Mouse (Mus musculus) c-Kit-positive CD71-positive TER-119-negative erythroid progenitor cells, embryonic 14.5 days (primary cell): ENCODE measurements at regions not wholly inside any gene's neighbourhood (a gene's known extent, or its start where the extent isn't known, plus 50 kb on each side); places are given as distances from the start of the nearest gene placed in this dataset.
"Not testable (repeated sequence)": the region's sequence is repeated elsewhere in the genome, so short reads cannot be mapped to it uniquely, and the experiment has no call there.

Experiments
- DNase-seq: peaks from one replicate; pipeline ENCODE4 v3.0.0-alpha.2; 2013; ENCODE audit warnings: low read depth

DNA sequence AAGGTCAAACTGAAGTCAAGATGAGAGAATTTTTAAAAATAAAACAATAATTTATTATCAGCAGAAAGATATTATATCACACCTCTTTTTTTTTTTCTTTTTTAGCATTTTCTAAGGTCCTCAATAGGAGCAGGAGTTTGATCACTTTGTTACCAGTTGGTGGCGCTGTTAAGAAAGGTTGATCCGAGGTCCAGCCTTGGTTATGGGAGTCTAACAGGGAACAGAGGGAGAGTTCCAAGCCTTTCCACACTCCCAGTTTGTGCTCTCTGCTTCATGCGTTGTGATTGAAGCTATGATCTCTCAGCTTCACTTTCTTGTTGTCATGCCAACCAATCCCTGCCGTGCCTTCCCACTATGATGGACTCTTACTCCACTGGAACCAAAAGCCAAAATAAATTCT lies 83.8 kb downstream of the Fam174a start:
- no peak for DNase-seq

DNA sequence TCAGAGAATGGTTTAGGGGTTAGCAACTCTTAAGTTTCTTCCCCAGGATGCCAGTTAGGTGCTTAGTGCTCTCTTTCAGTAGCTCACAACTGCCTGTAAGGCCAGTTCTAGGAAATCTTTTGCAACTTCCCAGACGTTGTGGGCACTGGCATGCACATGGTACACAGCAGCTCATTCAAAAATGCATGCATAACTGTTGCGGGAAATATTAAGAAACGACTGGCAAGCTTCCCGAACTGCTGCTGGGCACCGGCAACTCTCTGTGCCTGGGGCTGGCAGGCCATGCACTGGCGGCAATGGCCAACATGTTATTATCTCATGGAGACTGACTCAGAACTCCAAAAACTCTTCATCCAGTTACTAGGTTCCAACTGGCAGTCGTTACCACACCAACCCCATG lies 86.3 kb downstream of the Fam174a start:
- DNase-seq, result no peak

DNA sequence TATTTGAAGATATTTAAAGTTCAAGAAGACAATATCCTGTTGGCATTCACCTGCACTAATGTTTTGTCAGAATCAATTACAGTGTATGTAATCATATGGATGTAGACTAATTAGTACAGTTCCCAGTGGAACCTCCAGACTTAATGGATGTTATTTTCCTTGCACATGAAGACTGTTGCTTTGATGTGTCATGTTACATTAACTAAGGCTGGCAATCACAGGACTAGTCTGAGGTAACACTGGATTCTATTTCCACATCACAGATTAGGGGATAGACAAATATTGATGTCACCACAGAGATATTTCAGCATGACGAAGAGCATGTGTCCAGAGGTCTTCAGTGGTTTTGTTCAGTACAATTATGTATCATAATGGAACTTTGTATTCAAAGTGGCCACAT lies 108.8 kb downstream of the Fam174a start:
- no peak for DNase-seq

DNA sequence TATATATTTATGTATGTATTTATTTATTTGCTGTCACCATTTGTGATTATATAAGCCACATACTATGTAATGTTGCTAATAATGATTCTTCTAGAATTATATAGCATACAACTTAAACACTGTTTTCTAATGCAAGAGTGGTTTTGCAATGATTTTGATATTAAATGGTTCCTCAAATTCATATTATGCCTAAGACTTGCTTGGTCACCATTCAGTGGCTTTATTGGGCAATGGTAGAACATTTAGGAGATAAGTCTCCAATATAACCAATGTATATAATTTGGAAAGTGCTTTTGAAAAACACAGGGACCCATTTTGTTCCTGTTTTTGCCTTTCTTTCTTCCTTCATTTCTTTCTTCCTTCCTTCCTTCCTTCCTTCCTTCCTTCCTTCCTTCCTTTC lies 112.0 kb downstream of the Fam174a start:
- DNase-seq, result no peak

DNA sequence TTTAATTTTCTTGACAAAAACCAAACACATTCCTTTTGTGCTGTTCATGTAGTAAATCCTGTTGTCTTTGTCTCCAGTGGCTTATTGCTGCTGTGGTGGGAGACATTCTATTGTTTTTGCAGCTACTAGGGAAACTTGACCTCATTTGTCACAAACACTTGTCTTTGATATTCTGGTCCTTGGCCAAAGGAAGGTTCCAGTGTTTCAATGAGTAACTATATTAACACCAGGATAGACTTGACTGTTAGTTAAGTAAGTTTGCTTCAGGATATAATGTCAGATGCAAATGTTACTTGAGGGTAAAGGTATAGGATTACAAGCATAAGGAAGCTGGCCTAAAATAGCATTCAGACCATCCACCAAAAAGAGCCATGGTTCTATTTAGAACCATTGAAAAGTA lies 123.7 kb downstream of the Fam174a start:
- DNase-seq, result no peak

DNA sequence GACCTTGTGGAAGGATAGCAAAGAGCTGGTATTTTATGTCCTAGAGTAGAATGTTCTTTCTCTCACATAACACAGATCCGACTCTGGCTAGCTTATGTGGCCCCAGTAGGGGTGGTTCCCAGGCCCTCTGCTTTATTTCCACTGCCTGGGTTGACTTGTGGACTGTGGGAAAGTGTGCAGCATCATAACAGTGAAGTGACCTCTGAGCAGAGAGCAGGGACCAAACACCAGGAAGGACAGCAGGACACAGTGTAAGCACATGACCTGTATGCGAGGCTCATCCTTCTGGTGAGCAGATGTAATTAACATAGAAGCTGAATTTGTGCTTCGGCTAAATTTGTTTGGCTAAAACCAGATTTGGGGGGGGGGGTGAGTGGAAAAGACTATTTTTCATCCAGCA lies 132.1 kb downstream of the Fam174a start:
- no peak for DNase-seq

DNA sequence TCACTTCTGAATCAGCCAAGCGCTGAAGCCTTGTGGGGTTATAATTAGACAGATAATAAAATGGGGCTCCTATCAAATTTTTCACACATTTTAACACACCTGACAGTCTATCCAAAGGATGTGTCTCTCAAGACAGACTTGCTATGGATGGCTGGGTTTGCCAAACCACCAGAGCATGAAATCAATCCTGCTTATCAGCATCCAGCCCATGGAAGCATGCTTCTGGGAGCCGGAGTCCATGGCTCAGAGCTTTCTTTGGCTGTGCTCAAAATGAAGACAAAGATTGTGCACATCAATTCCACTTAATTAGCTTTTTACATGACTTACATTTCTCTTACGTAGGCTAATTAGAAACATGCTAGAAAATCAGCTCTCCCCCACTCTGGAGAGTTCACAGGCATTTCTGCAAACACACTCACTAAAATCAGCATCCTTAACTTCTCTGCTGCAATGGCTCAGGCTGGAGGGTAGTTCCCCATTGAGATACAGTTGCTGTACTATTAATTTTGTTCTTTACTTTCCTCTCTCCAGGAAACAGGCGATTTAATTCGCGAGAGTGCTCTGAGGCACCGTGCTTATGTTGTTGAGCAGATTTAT lies 135.6 kb downstream of the Fam174a start:
- DNase-seq, result no peak

DNA sequence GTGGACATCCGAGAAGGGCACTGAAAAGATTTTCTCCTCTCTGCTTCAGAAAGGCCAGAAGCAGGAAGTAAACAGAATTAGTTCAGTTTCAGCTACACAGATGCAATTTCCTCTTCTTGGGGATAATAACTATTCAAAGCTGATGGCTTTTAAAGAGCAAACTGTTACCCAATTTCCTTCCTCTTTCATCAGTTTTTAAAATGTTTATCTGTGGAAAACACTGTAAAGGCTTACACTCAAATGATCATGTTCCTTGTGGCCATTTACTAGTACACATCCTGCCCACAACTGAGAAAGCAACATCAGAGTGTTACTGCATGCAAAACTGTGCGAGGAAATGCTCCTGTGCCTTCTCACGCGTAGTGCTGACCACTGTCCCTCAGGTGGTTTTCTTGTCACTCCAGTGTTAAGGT lies 137.5 kb downstream of the Fam174a start:
- DNase-seq, result no peak

DNA sequence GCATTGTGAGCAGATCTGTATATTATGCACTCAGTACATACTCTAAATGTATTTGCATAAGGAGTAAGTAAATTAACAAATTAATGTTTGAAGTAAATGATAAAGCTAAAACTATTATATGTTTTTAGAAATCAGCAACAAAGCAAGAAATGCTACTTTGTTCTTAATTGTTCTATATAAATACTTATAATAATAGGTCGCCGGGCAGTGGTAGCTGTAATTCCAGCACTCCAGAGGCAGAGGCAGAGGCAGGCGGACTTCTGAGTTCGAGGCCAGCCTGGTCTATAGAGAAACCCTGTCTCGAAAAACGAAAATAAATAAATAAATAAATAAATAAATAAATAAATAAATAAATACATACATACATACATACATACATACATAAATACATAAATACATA lies 138.3 kb downstream of the Fam174a start:
- DNase-seq, result peak; percentile 50

DNA sequence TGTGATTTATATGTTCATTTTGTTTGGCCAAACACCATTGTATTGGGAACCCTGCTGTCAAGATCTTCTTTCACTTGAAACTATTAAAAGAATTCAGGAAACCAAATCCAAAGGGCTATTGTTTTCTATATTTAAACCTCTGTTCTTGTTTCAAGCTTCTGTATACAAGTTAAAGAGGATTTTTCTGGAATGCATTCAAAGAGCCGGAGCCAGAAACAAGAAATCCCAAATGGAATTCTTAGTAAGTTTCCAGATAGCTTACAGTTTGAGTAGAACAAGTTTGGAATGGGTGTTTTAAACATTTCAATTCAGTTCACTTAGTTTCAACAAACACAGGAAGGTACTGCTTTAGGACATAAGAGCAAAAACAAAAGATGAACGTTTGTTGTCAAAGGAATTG lies 140.8 kb downstream of the Fam174a start:
- no peak for DNase-seq

DNA sequence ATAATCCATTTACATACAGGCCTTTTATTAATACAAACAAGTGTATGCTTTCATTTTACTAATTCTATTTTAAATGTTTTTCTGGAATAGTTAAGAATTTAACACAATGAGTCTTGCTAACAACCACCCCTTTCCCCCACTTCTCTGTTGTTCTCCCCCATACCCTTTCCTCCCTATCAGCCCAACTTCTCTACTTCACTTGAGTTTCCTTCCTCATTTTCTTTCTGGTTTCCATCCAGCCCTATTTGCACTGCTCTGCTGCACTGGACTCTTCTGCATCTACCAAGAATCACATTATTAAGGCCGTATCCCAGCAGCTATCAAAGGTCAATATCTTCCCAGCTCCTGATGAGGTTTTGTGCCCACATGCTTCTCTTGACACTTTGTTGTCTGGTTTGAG lies 145.9 kb downstream of the Fam174a start:
- no peak for DNase-seq

DNA sequence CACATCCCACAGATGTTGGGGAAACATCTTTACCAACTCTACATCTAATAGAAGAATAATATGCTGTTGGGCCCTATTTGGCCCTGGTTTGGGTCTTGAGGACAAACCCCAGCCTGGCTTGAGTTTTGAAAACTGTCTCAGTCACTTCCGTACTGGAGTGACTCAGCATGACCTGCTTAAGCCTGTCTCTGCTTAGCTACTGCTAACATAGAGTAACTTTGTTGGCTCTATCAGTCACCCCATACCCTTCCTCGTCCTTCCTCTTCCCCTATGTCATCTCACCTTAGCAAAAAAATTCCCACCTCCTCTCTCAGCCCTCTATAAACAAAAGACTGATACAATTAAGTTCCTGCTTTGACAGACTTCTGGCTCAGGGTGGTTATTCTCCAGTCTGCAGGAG lies 154.7 kb downstream of the Fam174a start:
- DNase-seq, result no peak

DNA sequence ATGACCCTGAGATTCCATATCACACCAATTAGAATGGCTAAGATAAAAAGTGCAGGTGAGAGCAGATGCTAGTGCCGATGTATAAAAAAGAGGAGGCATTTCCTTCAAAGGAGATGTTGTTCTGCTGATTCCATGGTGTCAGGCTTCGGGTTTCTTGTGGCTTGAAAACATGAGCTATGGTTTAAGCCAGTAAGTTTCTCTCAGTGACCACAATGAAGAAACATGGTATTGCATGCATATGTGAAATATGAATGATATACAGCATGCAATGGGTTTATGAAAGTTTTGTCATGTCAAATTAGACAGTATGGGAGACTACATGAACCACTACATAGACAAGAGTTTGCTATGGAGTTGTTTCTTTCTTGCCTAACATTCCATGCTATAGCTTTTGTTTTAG lies 155.3 kb downstream of the Fam174a start:
- DNase-seq, result no peak

DNA sequence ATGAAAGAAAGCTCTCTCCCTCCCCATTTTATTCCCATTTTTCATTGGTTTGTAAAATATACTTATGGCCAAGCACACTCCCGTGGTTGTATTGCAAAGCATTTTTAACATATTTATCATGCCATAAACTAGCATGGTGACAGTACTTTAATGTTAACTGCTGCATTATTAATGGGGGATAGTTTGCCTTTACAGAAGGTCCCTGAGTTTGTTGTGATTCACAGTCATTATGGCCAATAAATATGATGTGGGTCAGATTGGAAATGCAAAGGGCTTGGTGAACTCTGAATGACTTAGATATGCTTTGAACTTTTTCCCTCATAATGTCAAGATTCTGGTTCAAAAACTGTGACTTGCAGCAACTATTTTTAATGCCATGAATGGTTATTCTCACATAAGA lies 157.1 kb downstream of the Fam174a start:
- DNase-seq, result no peak

DNA sequence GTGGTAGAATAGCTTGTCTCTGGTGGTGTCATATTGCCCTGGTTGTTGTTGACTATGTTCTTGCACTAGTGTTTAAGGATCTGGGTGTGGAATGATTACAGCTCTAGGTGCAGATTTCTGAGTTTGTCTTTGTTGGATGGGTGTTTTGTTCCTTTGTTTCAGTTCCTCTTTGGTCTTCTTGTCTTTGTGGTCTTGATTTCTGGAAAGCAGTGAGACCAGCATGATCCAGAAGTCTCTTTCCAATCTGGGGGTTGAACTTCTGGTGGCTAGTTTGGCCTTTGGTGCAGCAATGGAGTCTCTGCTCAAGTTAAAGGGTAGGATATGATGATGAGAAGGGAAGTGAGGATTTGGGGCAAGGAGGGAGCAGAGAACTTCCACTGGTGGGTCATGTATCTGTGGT lies 174.4 kb downstream of the St8sia4 start:
- no peak for DNase-seq

DNA sequence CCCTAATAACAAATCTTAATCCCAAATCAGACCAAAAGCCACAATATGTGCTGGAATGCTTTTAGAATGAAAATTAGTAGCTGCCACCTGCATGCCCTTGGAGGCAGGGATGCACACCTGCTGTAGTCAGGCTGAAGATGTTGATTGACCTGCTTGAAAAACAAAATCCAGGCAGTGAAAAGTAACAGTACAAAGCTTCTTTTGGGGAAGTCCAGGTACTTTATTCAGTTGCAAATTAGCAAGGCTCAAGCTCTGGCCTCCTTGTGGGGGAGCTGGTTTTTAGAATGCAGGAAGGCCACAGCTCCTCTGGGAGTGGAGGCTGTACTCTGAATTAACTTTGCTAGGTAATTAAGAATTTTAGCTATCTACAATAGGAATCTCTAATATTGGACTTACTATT lies 166.7 kb downstream of the St8sia4 start:
- not testable (repeated sequence) for DNase-seq

DNA sequence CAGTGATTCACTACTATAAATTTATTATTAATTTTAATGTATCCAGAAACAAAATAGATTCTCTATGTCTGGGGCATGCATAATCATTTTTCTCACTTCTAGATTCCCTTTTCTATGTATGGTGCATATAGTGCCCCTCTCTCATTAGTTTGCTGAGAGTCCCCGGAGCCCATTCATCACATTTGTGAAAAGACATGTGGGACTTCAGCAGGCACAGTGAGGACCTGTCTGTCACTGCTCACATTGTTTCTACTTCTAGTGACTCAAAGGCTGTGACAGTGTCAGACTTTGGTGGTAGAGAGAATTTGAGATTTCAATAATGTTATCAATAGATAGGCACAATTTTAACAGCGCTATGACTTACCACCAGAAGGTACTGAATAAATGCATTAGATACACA lies 158.7 kb downstream of the St8sia4 start:
- DNase-seq, result no peak

DNA sequence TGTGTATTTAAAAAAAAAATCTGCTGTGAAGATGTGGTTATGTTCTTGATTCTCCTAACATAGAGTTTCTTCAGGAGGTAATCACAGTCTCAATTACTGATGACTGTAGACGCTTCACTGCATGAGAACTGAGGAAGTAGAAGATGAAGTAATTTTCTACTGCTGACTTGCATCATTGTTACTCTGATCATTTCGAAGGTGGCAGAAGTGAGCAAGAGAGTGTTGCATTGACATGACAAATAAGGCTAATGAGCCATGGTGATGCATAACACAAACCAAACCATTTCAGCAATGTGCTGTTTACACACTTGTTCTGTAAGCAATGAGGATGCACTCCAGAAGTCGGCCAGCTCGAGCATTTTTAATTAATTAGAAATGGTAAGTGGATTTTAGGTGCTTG lies 138.6 kb downstream of the St8sia4 start:
- DNase-seq, result no peak

DNA sequence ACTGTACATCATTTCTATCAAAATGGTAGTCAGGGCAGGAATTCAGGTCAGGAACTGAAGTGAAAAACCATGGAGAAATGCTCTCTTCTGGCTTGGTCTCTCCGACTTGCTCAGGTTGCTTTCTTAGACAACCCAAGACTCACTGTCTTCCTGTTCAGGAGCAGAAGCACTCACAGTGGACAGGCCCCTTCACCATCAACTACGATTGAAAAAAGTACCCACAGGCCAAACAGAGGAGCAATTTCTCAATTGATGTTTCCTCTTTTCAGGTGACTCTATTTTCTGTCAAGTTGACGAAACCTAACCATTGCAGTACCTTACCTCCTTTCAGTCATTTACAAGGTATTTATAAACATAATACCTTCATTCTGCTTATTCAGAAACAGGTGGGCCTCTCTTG lies 136.4 kb downstream of the St8sia4 start:
- DNase-seq, result no peak
